ENCODE assay signal across 9 mouse cellular contexts in genomic region chr11:105457041-105457440, GRCm38 (mm10). TPM values are rescaled to one million over a fixed set of nuclear protein-coding genes. Genes with fewer than 3 reads are reported as not detected.
DNase-seq lines count a peak whose midpoint lies in the region; ATAC-seq and TF ChIP-seq lines count a peak whose summit lies in the region.
"Had no signal": no experiment of that assay in that cellular context is flagged by ENCODE, and none has a peak within 500 bp of the region (broad histone marks: within the 10 kb centered on the region; RNA-seq: fewer than 3 reads in every experiment).

No protein-coding gene starts in this region.

- H3K4me3 ChIP-seq in heart, embryonic 11.5 days (ENCODE audit: low read depth, low read length), result peak overlapping the region; percentile 53
- H3K4me3 ChIP-seq in embryonic facial prominence, embryonic 10.5 days, result peak overlapping the region; percentile 73
- peak overlapping the region; percentile 33 for H3K4me3 ChIP-seq in hindbrain, embryonic 12.5 days
- peak overlapping the region; percentile 49 for H3K4me3 ChIP-seq in midbrain, embryonic 12.5 days
- H3K4me3 ChIP-seq in liver, postnatal 0 days (ENCODE audit: low read depth, low read length), result no peak overlapping the region

- H3K36me3 ChIP-seq in heart, embryonic 11.5 days (ENCODE audit: control insufficient read depth, insufficient read depth, low read length), result no peaks in the 10 kb centered on the region
- H3K36me3 ChIP-seq in embryonic facial prominence, embryonic 10.5 days (replicated peaks), result no peaks in the 10 kb centered on the region
- no peaks in the 10 kb centered on the region for H3K36me3 ChIP-seq in hindbrain, embryonic 12.5 days
- H3K36me3 ChIP-seq in midbrain, embryonic 12.5 days, result no peaks in the 10 kb centered on the region
- H3K36me3 ChIP-seq in liver, postnatal 0 days (replicated peaks; ENCODE audit: insufficient read depth, low read length), result no peaks in the 10 kb centered on the region

- no peaks in the 10 kb centered on the region for H3K9me3 ChIP-seq in heart, embryonic 11.5 days (replicated peaks; ENCODE audit: control insufficient read depth, low read length)
- H3K9me3 ChIP-seq in embryonic facial prominence, embryonic 10.5 days, result no peaks in the 10 kb centered on the region
- H3K9me3 ChIP-seq in hindbrain, embryonic 12.5 days (replicated peaks), result no peaks in the 10 kb centered on the region
- H3K9me3 ChIP-seq in midbrain, embryonic 12.5 days, result no peaks in the 10 kb centered on the region
- H3K9me3 ChIP-seq in liver, postnatal 0 days (ENCODE audit: low read length), result no peaks in the 10 kb centered on the region

- TF ChIP-seq CTCF in liver, postnatal 0 days (IDR thresholded peaks at IDR 0.05; ENCODE audit: low read depth), result no peak

- no peak overlapping the region for H3K9ac ChIP-seq in heart, embryonic 11.5 days (ENCODE audit: low read depth, low read length)
- no peak overlapping the region for H3K9ac ChIP-seq in hindbrain, embryonic 12.5 days
- peak overlapping the region; percentile 55; the same call in 1 of the 2 replicates for H3K9ac ChIP-seq in midbrain, embryonic 12.5 days (replicated peaks)
- H3K9ac ChIP-seq in liver, postnatal 0 days (replicated peaks), result no peak overlapping the region

- 67% methylated on average over 7 of the region's 7 CpGs for WGBS in heart, embryonic 11.5 days (ENCODE audit: insufficient replicate concordance)
- WGBS in embryonic facial prominence, embryonic 10.5 days, result 74% methylated on average over 7 of the region's 7 CpGs
- 61% methylated on average over 7 of the region's 7 CpGs for WGBS in hindbrain, embryonic 12.5 days
- 53% methylated on average over 7 of the region's 7 CpGs for WGBS in midbrain, embryonic 12.5 days
- WGBS in liver, postnatal 0 days (ENCODE audit: insufficient replicate concordance), result 67% methylated on average over 7 of the region's 7 CpGs

- ATAC-seq in heart, embryonic 11.5 days (replicated peaks; ENCODE audit: insufficient number of reproducible peaks, low FRiP score, low TSS enrichment), result no peak
- 0 out of 2 replicates have a peak, but pooled peaks have one; percentile 27 for ATAC-seq in hindbrain, embryonic 12.5 days (ENCODE audit: low FRiP score)
- no peak for ATAC-seq in midbrain, embryonic 12.5 days (ENCODE audit: low FRiP score, low read depth)
- ATAC-seq in activated CD4-positive, CD25-positive, alpha-beta regulatory T cell, adult 4 months, result no peak
- ATAC-seq in liver, postnatal 0 days, result no peak

- peak overlapping the region; percentile 96 for H3K4me2 ChIP-seq in heart, embryonic 11.5 days
- peak overlapping the region; percentile 58 for H3K4me2 ChIP-seq in hindbrain, embryonic 12.5 days (replicated peaks)
- H3K4me2 ChIP-seq in midbrain, embryonic 12.5 days (replicated peaks), result peak overlapping the region; percentile 72
- no peak overlapping the region for H3K4me2 ChIP-seq in liver, postnatal 0 days (ENCODE audit: low read depth, low read length)

- DNase-seq in heart, adult 9 months (ENCODE audit: low spot score in 2 of 2), result no peak
- peak; percentile 7 for DNase-seq in embryonic facial prominence, embryonic 10.5 days (ENCODE audit: low spot score)
- DNase-seq in spleen, adult 18-20 months, result no peak
- no peak for DNase-seq in liver, postnatal 0 days

- TF ChIP-seq EP300 in liver, postnatal 0 days (IDR thresholded peaks at IDR 0.05; ENCODE audit: low read depth), result no peak

- no peaks in the 10 kb centered on the region; the same call in 1 of the 2 replicates for H3K27me3 ChIP-seq in heart, embryonic 11.5 days (ENCODE audit: control insufficient read depth, insufficient read depth, low read length)
- peaks cover 22% of the 10 kb centered on the region for H3K27me3 ChIP-seq in embryonic facial prominence, embryonic 10.5 days (replicated peaks; ENCODE audit: low read depth, poor library complexity, severe bottlenecking)
- no peaks in the 10 kb centered on the region for H3K27me3 ChIP-seq in hindbrain, embryonic 12.5 days
- H3K27me3 ChIP-seq in midbrain, embryonic 12.5 days, result 0 out of 2 replicates have a peak, but pooled peaks cover 5% of the 10 kb centered on the region
- H3K27me3 ChIP-seq in liver, postnatal 0 days (ENCODE audit: insufficient read depth, low read length), result peaks cover 12% of the 10 kb centered on the region

- H3K27ac ChIP-seq in heart, embryonic 11.5 days (ENCODE audit: low read depth, low read length), result no peak overlapping the region
- H3K27ac ChIP-seq in embryonic facial prominence, embryonic 10.5 days (replicated peaks), result no peak overlapping the region
- peak overlapping the region; percentile 76 for H3K27ac ChIP-seq in hindbrain, embryonic 12.5 days
- H3K27ac ChIP-seq in midbrain, embryonic 12.5 days (replicated peaks), result peak overlapping the region; percentile 83
- no peak overlapping the region for H3K27ac ChIP-seq in liver, postnatal 0 days (ENCODE audit: low read depth)

- peaks cover 4% of the 10 kb centered on the region; the same call in 1 of the 2 replicates for H3K4me1 ChIP-seq in heart, embryonic 11.5 days (ENCODE audit: control insufficient read depth, insufficient read depth, low read length)
- peaks cover 20% of the 10 kb centered on the region for H3K4me1 ChIP-seq in embryonic facial prominence, embryonic 10.5 days
- peaks cover 16% of the 10 kb centered on the region for H3K4me1 ChIP-seq in hindbrain, embryonic 12.5 days
- H3K4me1 ChIP-seq in midbrain, embryonic 12.5 days, result peaks cover 15% of the 10 kb centered on the region
- no peaks in the 10 kb centered on the region; the same call in 1 of the 2 replicates for H3K4me1 ChIP-seq in liver, postnatal 0 days (ENCODE audit: insufficient read depth)

RNA-seq across cellular contexts. Expression of gene March10, which starts 0.5 kb away (rescaled TPM):
- polyA plus RNA-seq in heart, embryonic 11.5 days (2014; fragmentation: Nextera tagmentation; extraction: Ambion mirVana), result 0.19 and 0.30 TPM in 2 replicates
- polyA plus RNA-seq in embryonic facial prominence, embryonic 10.5 days (2016; fragmentation: Nextera tagmentation; extraction: Ambion mirVana), result 0.06 and 0.16 TPM in 2 replicates
- 0.31 and 0.99 TPM in 2 replicates for polyA plus RNA-seq in hindbrain, embryonic 12.5 days (2016; fragmentation: Nextera tagmentation; extraction: Ambion mirVana)
- polyA plus RNA-seq in midbrain, embryonic 12.5 days (2016; fragmentation: Nextera tagmentation; extraction: Ambion mirVana), result 0.35 and 0.48 TPM in 2 replicates
- not detected for polyA plus RNA-seq in activated CD4-positive, CD25-positive, alpha-beta regulatory T cell, adult 4 months (2017; shearing (Covaris generic))
- not detected in 2 replicates for polyA plus RNA-seq in liver, postnatal 0 days (2015; fragmentation: Nextera tagmentation; extraction: Ambion mirVana)
- polyA plus RNA-seq: liver, adult 2 months had no signal

Comparison
In these comparisons a context has a peak if more than half of its experiments do, and no peak if none do; other contexts are left out.
1. H3K27ac ChIP-seq: peak in hindbrain, embryonic 12.5 days (single experiment) and midbrain, embryonic 12.5 days (single experiment); none in heart, embryonic 11.5 days (single experiment), embryonic facial prominence, embryonic 10.5 days (single experiment) and liver, postnatal 0 days (single experiment).